Mouse (Mus musculus) layer of hippocampus, adult 8-10 months (tissue): ENCODE data around the gene Mrpl23. TPM values are rescaled to one million over a fixed set of nuclear protein-coding genes. Genes with fewer than 3 reads are reported as not detected.

Experiments used
- DNase-seq, 2 experiments: peaks; one replicate each; pipeline ENCODE4 v3.0.0; 2022; ENCODE audit warnings: low spot score in 2 of 2
- microRNA-seq, 2 experiments: library from miRNA; unstranded; fragments of <30 nt; microRNA quantifications; one replicate each; pipeline ENCODE4 v1.2.0; 2022
- total RNA-seq, 4 experiments: library from RNA; stranded (reverse); gene quantifications; 2 replicates each; pipeline ENCODE4 v1.2.4; 2022

Gene Mrpl23
- total RNA-seq, 4 experiments from 2014 or later: 4.8 to 6.8 (median 5.7) TPM

GRCm38 (mm10) chr7:142574155-142574660 lies 41.7 kb downstream of the Mrpl23 start:
- no peak for DNase-seq

DNA sequence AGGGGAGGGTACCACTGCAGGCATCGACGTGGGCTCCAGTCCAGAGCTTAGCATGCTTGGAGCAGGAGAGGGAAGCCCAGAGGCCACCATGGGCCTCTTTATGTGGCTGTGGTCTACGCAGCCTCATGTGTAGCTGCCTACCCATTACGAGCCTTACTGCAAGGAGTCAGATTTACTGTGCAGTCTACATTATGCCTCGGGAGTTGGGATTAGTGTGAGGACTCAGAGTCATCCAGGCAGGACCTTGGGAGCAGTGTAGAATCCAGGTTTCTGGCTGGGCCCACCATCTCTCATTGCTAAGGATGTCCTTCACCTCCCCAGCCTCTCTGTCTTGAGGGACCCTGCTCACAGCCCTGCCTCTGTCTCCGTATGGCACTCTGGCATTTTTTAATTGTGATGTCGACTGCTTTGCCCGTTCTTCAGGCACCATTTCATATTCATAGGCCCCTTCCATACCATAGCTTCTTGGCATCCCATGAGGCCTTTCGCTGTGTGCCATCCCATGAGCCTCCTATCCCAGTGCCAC lies 42.4 kb downstream of the Mrpl23 start:
- DNase-seq: no peak

DNA sequence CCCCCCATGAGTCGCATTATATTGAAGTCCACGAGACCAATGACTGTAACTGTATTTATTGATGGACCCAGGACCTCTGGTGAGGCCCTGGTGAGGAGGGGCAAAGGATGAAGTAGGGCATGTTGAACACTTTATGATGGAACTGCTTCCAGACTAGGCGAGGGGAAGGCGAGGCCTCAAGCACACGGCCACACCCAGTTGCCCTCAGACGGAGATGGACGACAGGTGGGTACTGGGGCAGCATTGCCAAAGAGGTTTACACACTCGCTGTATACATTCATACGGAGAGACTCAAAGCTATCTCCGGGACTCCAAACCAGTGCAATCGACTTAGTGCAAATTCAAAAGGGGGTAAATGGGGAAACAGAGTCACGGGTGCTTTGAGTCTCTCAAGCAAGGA lies 43.0 kb downstream of the Mrpl23 start:
- no peak for DNase-seq

- no peak for DNase-seq
These were observed 43.5 kb downstream of the Mrpl23 start for GRCm38 (mm10) chr7:142575971-142576370.

DNA sequence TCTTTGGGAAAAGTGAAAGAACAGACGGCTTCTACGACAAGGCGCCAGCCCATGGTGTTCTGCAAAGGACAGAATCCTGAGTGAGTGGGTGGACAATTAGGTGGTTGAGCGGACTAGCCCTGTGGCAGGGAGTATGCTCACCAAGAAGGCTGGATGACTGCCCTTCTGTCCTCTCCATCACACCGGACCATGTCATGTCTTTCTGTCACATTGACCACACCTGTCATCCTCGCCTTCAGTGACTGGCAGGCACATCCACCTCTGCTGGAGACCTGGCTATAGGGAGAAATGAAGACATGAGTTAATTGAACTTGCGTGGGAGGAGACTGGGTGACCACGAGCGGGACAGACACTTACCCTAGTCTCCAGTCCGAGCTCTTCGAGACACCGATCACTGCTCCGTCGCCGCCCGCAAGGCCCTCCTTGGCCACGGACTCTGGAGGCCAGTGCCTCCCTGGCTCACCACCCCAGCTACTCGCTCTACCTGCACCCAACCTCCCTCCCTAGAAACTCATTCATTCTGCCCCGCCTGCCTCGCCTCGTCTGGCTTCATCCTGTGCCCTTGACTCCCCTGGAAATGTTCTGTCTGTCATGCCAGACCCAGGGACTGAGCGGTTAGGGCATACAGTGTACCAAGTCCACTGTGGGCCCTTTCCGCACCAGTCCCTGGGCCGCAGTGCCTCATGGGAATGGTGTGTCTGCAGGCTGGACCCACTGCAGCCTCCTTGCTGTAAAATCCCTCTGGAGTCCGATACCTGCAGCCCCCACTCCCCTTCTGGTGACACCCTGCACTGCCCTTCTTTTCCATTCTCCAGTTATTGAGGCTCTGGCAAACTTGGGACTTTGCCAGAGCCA lies 44.2 kb downstream of the Mrpl23 start:
- DNase-seq: no peak

- no peak for DNase-seq
These were observed 45.4 kb downstream of the Mrpl23 start for GRCm38 (mm10) chr7:142577806-142578423.

- DNase-seq: no peak
These were observed 46.6 kb downstream of the Mrpl23 start for GRCm38 (mm10) chr7:142579069-142579468.

GRCm38 (mm10) chr7:142580121-142580879 lies 47.8 kb downstream of the Mrpl23 start:
- peak in 1 of 2 experiments; percentile 64 for DNase-seq

DNA sequence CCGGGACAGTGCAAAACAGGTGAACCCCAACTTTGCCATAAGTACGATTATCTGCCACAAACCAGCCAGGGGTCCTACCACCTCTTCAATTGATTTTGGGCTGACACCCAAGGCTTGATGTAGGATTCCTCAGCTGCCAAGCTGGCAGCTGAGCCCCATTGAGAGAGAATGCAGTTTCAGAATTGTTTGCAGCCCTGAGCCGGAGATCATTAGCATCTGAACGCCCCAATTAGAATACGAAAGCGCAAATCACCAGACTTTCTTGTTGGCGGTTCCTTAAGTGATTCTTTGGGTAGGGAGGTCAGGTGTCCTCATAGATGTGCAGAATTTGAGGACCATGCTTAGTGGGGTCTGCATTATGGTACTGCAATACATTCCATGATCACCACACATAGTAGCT lies 48.7 kb downstream of the Mrpl23 start:
- no peak for DNase-seq

- peak in 1 of 2 experiments; percentile 52 for DNase-seq
These were observed 49.3 kb downstream of the Mrpl23 start for GRCm38 (mm10) chr7:142581656-142582228.

GRCm38 (mm10) chr7:142584882-142585281 lies 52.4 kb downstream of the Mrpl23 start:
- peak in 1 of 2 experiments; percentile 29 for DNase-seq

GRCm38 (mm10) chr7:142585890-142586289 lies 53.4 kb downstream of the Mrpl23 start:
- peak; percentile 33 to 59 for DNase-seq

DNA sequence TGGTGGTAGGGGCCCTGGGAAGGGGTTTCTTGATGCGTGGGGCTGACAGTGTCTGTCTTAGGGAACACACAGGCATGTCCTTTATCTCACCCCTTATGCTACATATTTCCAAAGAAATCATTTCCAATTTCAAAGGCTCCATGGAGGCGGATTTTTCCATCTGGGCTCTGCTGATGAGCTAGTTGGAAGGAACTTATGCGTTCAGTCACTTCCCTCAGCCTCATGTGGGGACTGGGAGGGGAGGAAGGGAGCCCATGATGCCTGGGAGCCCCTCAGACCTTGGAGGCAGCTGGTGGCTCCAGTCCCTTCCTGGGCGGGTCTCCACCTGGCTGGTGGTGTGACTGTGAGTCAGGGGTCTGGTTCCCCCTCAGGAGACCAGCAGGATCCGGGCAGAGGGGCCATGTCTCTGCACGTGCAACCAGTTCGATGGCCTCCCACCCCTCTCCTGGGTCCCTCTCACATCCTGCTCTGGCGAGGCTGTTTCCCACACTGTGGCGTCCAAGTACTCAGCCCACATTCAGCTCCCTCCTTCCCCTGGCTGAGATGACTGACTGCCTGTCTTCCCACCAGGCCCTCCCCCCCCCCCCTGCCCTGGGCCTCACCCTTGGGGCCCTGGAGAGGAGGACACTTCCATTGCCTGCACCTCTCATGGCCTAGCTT lies 55.9 kb downstream of the Mrpl23 start:
- peak; percentile 36 to 51 for DNase-seq

Small RNAs within 50 kb of the gene (microRNA-seq; reads per million reads assigned to microRNA genes)
- gene Mir675: 0 reads per million in 2 experiments

Other genes starting within 250 kb of the Mrpl23 start
- gene Krtap5-1, start 235.6 kb upstream of the Mrpl23 start, total RNA-seq: not detected
- not detected for gene Krtap5-4, start 229.1 kb upstream of the Mrpl23 start, total RNA-seq
- 10 to 100 TPM; 33.3 to 40.3 (median 35.8) TPM for gene Ifitm10, start 158.9 kb upstream of the Mrpl23 start, total RNA-seq
- 10 to 100 TPM in 2 of 4 experiments, 1 to 10 TPM in 2; 2.0 to 27.5 (median 16.4) TPM for gene Gm49369, start 150.0 kb upstream of the Mrpl23 start, total RNA-seq
- gene Ctsd, start 144.6 kb upstream of the Mrpl23 start, total RNA-seq: 1,000 to 10,000 TPM in 2 of 4 experiments, 100 to 1,000 TPM in 2; 302 to 1,974 (median 897) TPM
- gene Syt8, start 97.8 kb upstream of the Mrpl23 start, total RNA-seq: 1 to 10 TPM in 2 of 4 experiments, under 1 TPM in 1, not detected in 1; 0.29 to 2.3 (median 1.9) TPM
- gene Tnni2, start 90.9 kb upstream of the Mrpl23 start, total RNA-seq: 1 to 10 TPM; 1.2 to 4.9 (median 2.7) TPM
- 10 to 100 TPM in 2 of 4 experiments, 1 to 10 TPM in 2; 2.2 to 18.3 (median 8.4) TPM for gene Lsp1, start 71.9 kb upstream of the Mrpl23 start, total RNA-seq
- 1 to 10 TPM in 2 of 4 experiments, not detected in 2; 1.2 to 3.8 TPM for gene Tnnt3, start 33.9 kb upstream of the Mrpl23 start, total RNA-seq
- 10 to 100 TPM; 52.4 to 90.2 (median 73.6) TPM for gene Igf2, start 134.1 kb downstream of the Mrpl23 start, total RNA-seq
- under 1 TPM in 1 of 4 experiments, not detected in 3; 0.30 TPM for gene Gm49394, start 137.3 kb downstream of the Mrpl23 start, total RNA-seq
- not detected for gene Ins2, start 210.7 kb downstream of the Mrpl23 start, total RNA-seq